Comparison of ENCODE assay signal across 15 mouse cellular contexts in genomic region chr3:21820051-21820598, GRCm38 (mm10).
A peak's percentile ranks its signal among the peaks of the same experiment; 100 is the strongest.
DNase-seq lines count a peak whose midpoint lies in the region; ATAC-seq and TF ChIP-seq lines count a peak whose summit lies in the region.
"Had no signal": no experiment of that assay in that cellular context is flagged by ENCODE, and none has a peak within 500 bp of the region (broad histone marks: within the 10 kb centered on the region; RNA-seq: fewer than 3 reads in every experiment).

No protein-coding gene starts in this region.

- H3K27me3 ChIP-seq in C2C12 (ENCODE audit: control insufficient read depth, insufficient read depth, insufficient read length), result no peaks in the 10 kb centered on the region
- no peaks in the 10 kb centered on the region for H3K27me3 ChIP-seq in embryonic facial prominence, embryonic 15.5 days
- H3K27me3 ChIP-seq in limb, embryonic 11.5 days (ENCODE audit: control insufficient read depth, insufficient read depth, low read length), result no peaks in the 10 kb centered on the region
- H3K27me3 ChIP-seq in midbrain, embryonic 16.5 days (ENCODE audit: control insufficient read depth, insufficient read depth, low read depth, low read length), result no peaks in the 10 kb centered on the region
- H3K27me3 ChIP-seq: liver, embryonic 15.5 days had no signal

- no peak overlapping the region for H3K4me2 ChIP-seq in embryonic facial prominence, embryonic 15.5 days (replicated peaks)
- no peak overlapping the region for H3K4me2 ChIP-seq in limb, embryonic 11.5 days (ENCODE audit: low read depth, severe bottlenecking)
- no peak overlapping the region for H3K4me2 ChIP-seq in midbrain, embryonic 16.5 days (ENCODE audit: low read length)
- H3K4me2 ChIP-seq: liver, embryonic 15.5 days had no signal

- peak; percentile 90 for DNase-seq in heart, adult 11 months
- DNase-seq in heart, adult 8-10 months (ENCODE audit: low spot score), result no peak
- DNase-seq in limb, embryonic 11.5 days (ENCODE audit: low spot score), result peak; percentile 15
- no peak for DNase-seq in spleen, postnatal 36 days (ENCODE audit: low spot score in 2 of 2)
- no peak for DNase-seq in left cerebral cortex, postnatal 14 days (ENCODE audit: low spot score in 2 of 2)
- DNase-seq: cerebellum, adult 9-11 months; kidney, postnatal 14 days; layer of hippocampus, postnatal 36 days; right cerebral cortex, postnatal 4 days had no signal

- no peak overlapping the region for H3K27ac ChIP-seq in embryonic facial prominence, embryonic 15.5 days (replicated peaks)
- H3K27ac ChIP-seq in limb, embryonic 11.5 days (replicated peaks; ENCODE audit: low read depth, low read length), result no peak overlapping the region
- H3K27ac ChIP-seq in midbrain, embryonic 16.5 days (ENCODE audit: low read length), result no peak overlapping the region
- H3K27ac ChIP-seq: liver, embryonic 15.5 days had no signal

- no peak overlapping the region for H3K9ac ChIP-seq in embryonic facial prominence, embryonic 15.5 days
- no peak overlapping the region for H3K9ac ChIP-seq in limb, embryonic 11.5 days (ENCODE audit: low read length)
- H3K9ac ChIP-seq in midbrain, embryonic 16.5 days (ENCODE audit: low read depth, low read length), result no peak overlapping the region
- H3K9ac ChIP-seq: liver, embryonic 15.5 days had no signal

- H3K79me3 ChIP-seq in C2C12 (ENCODE audit: low read depth), result no peaks in the 10 kb centered on the region

- H3K79me2 ChIP-seq in C2C12 (ENCODE audit: control insufficient read depth, insufficient read depth), result no peaks in the 10 kb centered on the region

- H3ac ChIP-seq in C2C12 (ENCODE audit: control insufficient read depth, insufficient read length, low read depth), result no peak overlapping the region

- peaks cover 21% of the 10 kb centered on the region for H3K4me1 ChIP-seq in embryonic facial prominence, embryonic 15.5 days
- no peaks in the 10 kb centered on the region for H3K4me1 ChIP-seq in limb, embryonic 11.5 days (ENCODE audit: control insufficient read depth, insufficient read depth, low read length)
- H3K4me1 ChIP-seq in midbrain, embryonic 16.5 days (ENCODE audit: control insufficient read depth, insufficient read depth, low read length), result peaks cover 8% of the 10 kb centered on the region; the same call in 1 of the 2 replicates
- H3K4me1 ChIP-seq: liver, embryonic 15.5 days had no signal

- H3K9me3 ChIP-seq in embryonic facial prominence, embryonic 15.5 days (replicated peaks), result no peaks in the 10 kb centered on the region
- H3K9me3 ChIP-seq in limb, embryonic 11.5 days (ENCODE audit: control insufficient read depth, low read length), result no peaks in the 10 kb centered on the region
- no peaks in the 10 kb centered on the region for H3K9me3 ChIP-seq in midbrain, embryonic 16.5 days (replicated peaks; ENCODE audit: control insufficient read depth, low read length, poor library complexity, severe bottlenecking)
- H3K9me3 ChIP-seq: liver, embryonic 15.5 days had no signal

- H3K36me3 ChIP-seq in C2C12 (ENCODE audit: control insufficient read depth, insufficient read depth), result no peaks in the 10 kb centered on the region
- no peaks in the 10 kb centered on the region for H3K36me3 ChIP-seq in embryonic facial prominence, embryonic 15.5 days
- no peaks in the 10 kb centered on the region for H3K36me3 ChIP-seq in limb, embryonic 11.5 days (ENCODE audit: control insufficient read depth, insufficient read depth, low read length)
- H3K36me3 ChIP-seq in midbrain, embryonic 16.5 days (ENCODE audit: control insufficient read depth, insufficient read depth, low read length), result no peaks in the 10 kb centered on the region
- H3K36me3 ChIP-seq: liver, embryonic 15.5 days had no signal

- no peak overlapping the region for H3K4me3 ChIP-seq in C2C12 (ENCODE audit: insufficient read depth, poor library complexity, severe bottlenecking)
- no peak overlapping the region for H3K4me3 ChIP-seq in embryonic facial prominence, embryonic 15.5 days (replicated peaks)
- no peak overlapping the region for H3K4me3 ChIP-seq in limb, embryonic 11.5 days (ENCODE audit: low read depth, low read length)
- no peak overlapping the region for H3K4me3 ChIP-seq in midbrain, embryonic 16.5 days (ENCODE audit: low read depth, low read length)
- H3K4me3 ChIP-seq: erythroblast, embryonic 14.5 days; liver, embryonic 15.5 days had no signal

- ATAC-seq in embryonic facial prominence, embryonic 15.5 days (ENCODE audit: insufficient number of reproducible peaks, low FRiP score, low TSS enrichment, low read depth), result 0 out of 2 replicates have a peak, but pooled peaks have one; percentile 17
- ATAC-seq in limb, embryonic 11.5 days (ENCODE audit: insufficient number of reproducible peaks, low FRiP score, low TSS enrichment, low read depth), result no peak
- no peak for ATAC-seq in midbrain, embryonic 16.5 days
- ATAC-seq: inflammation-experienced regulatory T-cells, adult 6 months had no signal

- intact Hi-C loops in left cerebral cortex, postnatal 14 days (cut with DNase I), result loop anchor here (5.0 kb wide), 2 partner anchors 117 to 257 kb away; partner anchors contain the start of gene Tbl1xr1

- 27% methylated on average over 3 of the region's 3 CpGs for WGBS in embryonic facial prominence, embryonic 15.5 days
- WGBS in limb, embryonic 11.5 days, result 84% methylated on average over 3 of the region's 3 CpGs
- WGBS in midbrain, embryonic 16.5 days, result 72% methylated on average over 3 of the region's 3 CpGs

- TF ChIP-seq CTCF in C2C12 (IDR thresholded peaks at IDR 0.05; ENCODE audit: control insufficient read depth, insufficient read depth, insufficient read length), result no peak

TF ChIP-seq in C2C12, 6 proteins besides CTCF, POLR2A, EP300 and RAD21:
- no peak for TF ChIP-seq MYOD1 (IDR thresholded peaks at IDR 0.05; ENCODE audit: control insufficient read depth, insufficient read length, low read depth)
- TF ChIP-seq FOSL1 (IDR thresholded peaks at IDR 0.05; ENCODE audit: insufficient read depth, low read length, poor library complexity, severe bottlenecking), result no peak
- TF ChIP-seq USF1 (IDR thresholded peaks at IDR 0.05; ENCODE audit: low read depth), result peak; percentile 32
- TF ChIP-seq CEBPB (IDR thresholded peaks at IDR 0.05; ENCODE audit: low read depth), result peak; percentile 96

Comparison
In these comparisons a context has a peak if more than half of its experiments do, and no peak if none do; other contexts are left out.
1. DNase-seq: peak in heart, adult 11 months (single experiment) and limb, embryonic 11.5 days (single experiment); none in heart, adult 8-10 months (single experiment), spleen, postnatal 36 days (0 of 2) and left cerebral cortex, postnatal 14 days (0 of 2).